Mouse (Mus musculus): ENCODE measurements at regions not wholly inside any gene's neighbourhood (a gene's known extent, or its start where the extent isn't known, plus 50 kb on each side); places are given as distances from the start of the nearest gene placed in this dataset.

- in situ Hi-C loops (cut with MboI, MseI) = no loop called here
Measured at GRCm38 (mm10) chr15:6145071-6145470, 154.5 kb upstream of the Dab2 start.

GRCm38 (mm10) chr15:6154706-6155105 is 144.9 kb upstream of the Dab2 start:
- in situ Hi-C loops (cut with MboI, MseI) = no loop called here

- in situ Hi-C loops (cut with MboI, MseI) = no loop called here
Measured at GRCm38 (mm10) chr15:6180261-6180660, 119.3 kb upstream of the Dab2 start.

- in situ Hi-C loops (cut with MboI, MseI) = no loop called here
Measured at GRCm38 (mm10) chr15:6183627-6184026, 116.0 kb upstream of the Dab2 start.

- in situ Hi-C loops (cut with MboI, MseI) = no loop called here
Measured at GRCm38 (mm10) chr15:6191845-6192244, 107.7 kb upstream of the Dab2 start.

- in situ Hi-C loops (cut with MboI, MseI) = loop anchor here (25.0 kb wide), 1 partner anchor 1020 kb away; the partner anchor contains the start of gene Ttc33
Measured at GRCm38 (mm10) chr15:6207239-6207638, 92.3 kb upstream of the Dab2 start.

- in situ Hi-C loops (cut with MboI, MseI) = loop anchor here (25.0 kb wide), 1 partner anchor 1022 kb away; the partner anchor contains the start of gene Ttc33
Measured at GRCm38 (mm10) chr15:6209301-6209700, 90.3 kb upstream of the Dab2 start.

- in situ Hi-C loops (cut with MboI, MseI) = loop anchor here (25.0 kb wide), 1 partner anchor 1031 kb away; the partner anchor contains the start of gene Ttc33
Measured at GRCm38 (mm10) chr15:6218087-6218486, 81.5 kb upstream of the Dab2 start.

- in situ Hi-C loops (cut with MboI, MseI) = loop anchor here (25.0 kb wide), 1 partner anchor 212 kb away; the partner anchor contains the start of gene C9
Measured at GRCm38 (mm10) chr15:6225227-6225626, 74.4 kb upstream of the Dab2 start.

GRCm38 (mm10) chr15:6230618-6231017 is 69.0 kb upstream of the Dab2 start:
- in situ Hi-C loops (cut with MboI, MseI) = loop anchor here (25.0 kb wide), 1 partner anchor 207 kb away; the partner anchor contains the start of gene C9

GRCm38 (mm10) chr15:6231308-6232103 is 68.1 kb upstream of the Dab2 start:
- in situ Hi-C loops (cut with MboI, MseI) = loop anchor here (25.0 kb wide), 1 partner anchor 206 kb away; the partner anchor contains the start of gene C9

- in situ Hi-C loops (cut with MboI, MseI) = loop anchor here (25.0 kb wide), 1 partner anchor 204 kb away; the partner anchor contains the start of gene C9
Measured at GRCm38 (mm10) chr15:6233621-6234020, 66.0 kb upstream of the Dab2 start.

- in situ Hi-C loops (cut with MboI, MseI) = loop anchor here (25.0 kb wide), 1 partner anchor 201 kb away; the partner anchor contains the start of gene C9
Measured at GRCm38 (mm10) chr15:6236583-6236982, 63.0 kb upstream of the Dab2 start.

GRCm38 (mm10) chr15:6237726-6238125 is 61.9 kb upstream of the Dab2 start:
- in situ Hi-C loops (cut with MboI, MseI) = loop anchor here (25.0 kb wide), 1 partner anchor 200 kb away; the partner anchor contains the start of gene C9

- in situ Hi-C loops (cut with MboI, MseI) = loop anchor here (25.0 kb wide), 1 partner anchor 199 kb away; the partner anchor contains the start of gene C9
Measured at GRCm38 (mm10) chr15:6238133-6238532, 61.5 kb upstream of the Dab2 start.

- in situ Hi-C loops (cut with MboI, MseI) = loop anchor here (25.0 kb wide), 1 partner anchor 199 kb away; the partner anchor contains the start of gene C9
Measured at GRCm38 (mm10) chr15:6238755-6239154, 60.8 kb upstream of the Dab2 start.

- in situ Hi-C loops (cut with MboI, MseI) = loop anchor here (25.0 kb wide), 1 partner anchor 195 kb away; the partner anchor contains the start of gene C9
Measured at GRCm38 (mm10) chr15:6242132-6242531, 57.5 kb upstream of the Dab2 start.

- in situ Hi-C loops (cut with MboI, MseI) = loop anchor here (25.0 kb wide), 1 partner anchor 193 kb away; the partner anchor contains the start of gene C9
Measured at GRCm38 (mm10) chr15:6244401-6244800, 55.2 kb upstream of the Dab2 start.

- in situ Hi-C loops (cut with MboI, MseI) = loop anchor here (25.0 kb wide), 1 partner anchor 191 kb away; the partner anchor contains the start of gene C9
Measured at GRCm38 (mm10) chr15:6245950-6246894, 53.4 kb upstream of the Dab2 start.

- in situ Hi-C loops (cut with MboI, MseI) = loop anchor here (25.0 kb wide), 1 partner anchor 189 kb away; the partner anchor contains the start of gene C9
Measured at GRCm38 (mm10) chr15:6248470-6248869, 51.1 kb upstream of the Dab2 start.

All from T-helper 2 cell (primary cell).